ENCODE assay signal across 8 mouse cellular contexts in the genomic region with DNA sequence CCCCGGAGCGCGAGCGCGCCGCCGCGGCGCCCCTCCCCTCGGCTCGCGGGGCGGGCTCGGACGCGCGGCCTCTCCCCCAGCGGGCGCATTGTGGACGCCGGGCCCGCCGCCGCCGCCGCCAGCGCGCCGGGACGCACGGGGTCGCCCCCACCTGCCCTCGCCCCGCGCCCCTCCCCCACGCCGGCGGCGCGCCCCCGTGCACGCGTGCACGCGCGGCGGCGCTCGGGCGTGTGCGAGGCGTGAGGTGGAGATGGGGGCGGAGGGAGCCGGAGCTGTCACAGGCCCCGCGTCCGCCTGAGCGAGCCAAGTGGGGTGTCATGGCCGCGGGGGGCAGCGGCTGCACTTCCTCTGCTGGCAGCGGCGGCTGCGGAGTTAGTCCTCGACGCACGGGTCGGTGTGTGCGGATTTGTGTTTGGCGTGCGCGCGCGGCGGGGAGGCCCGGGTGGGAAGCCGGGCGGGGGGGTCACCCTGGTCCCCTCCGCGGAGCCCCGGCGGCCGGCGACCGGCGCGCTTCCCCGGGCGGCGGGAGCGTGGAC. TPM values are rescaled to one million over a fixed set of nuclear protein-coding genes. Genes with fewer than 3 reads are reported as not detected.
A peak's percentile ranks its signal among the peaks of the same experiment; 100 is the strongest.
DNase-seq lines count a peak whose midpoint lies in the region; ATAC-seq and TF ChIP-seq lines count a peak whose summit lies in the region.

No protein-coding gene starts in this region.

- WGBS in hindbrain, embryonic 11.5 days: under 1% methylated on average over 17 of the region's 91 CpGs
- under 1% methylated on average over 34 of the region's 91 CpGs for WGBS in lung, postnatal 0 days

- H3K27ac ChIP-seq in hindbrain, embryonic 11.5 days (ENCODE audit: low read depth, low read length): peak overlapping the region; percentile 99
- peak overlapping the region; percentile 96 for H3K27ac ChIP-seq in lung, postnatal 0 days (ENCODE audit: low read length)

- H3K9ac ChIP-seq in hindbrain, embryonic 11.5 days (ENCODE audit: low read depth, low read length): peak overlapping the region; percentile 92
- H3K9ac ChIP-seq in lung, postnatal 0 days (replicated peaks; ENCODE audit: low read depth): peak overlapping the region; percentile 82

- ATAC-seq in hindbrain, embryonic 11.5 days (ENCODE audit: low FRiP score): peak; percentile 82
- peak; percentile 85 for ATAC-seq in lung, postnatal 0 days

- H3K9me3 ChIP-seq in hindbrain, embryonic 11.5 days (ENCODE audit: control insufficient read depth, low read length): no peaks in the 10 kb centered on the region
- no peaks in the 10 kb centered on the region for H3K9me3 ChIP-seq in lung, postnatal 0 days (ENCODE audit: low read length)

- H3K4me2 ChIP-seq in hindbrain, embryonic 11.5 days (replicated peaks; ENCODE audit: low read depth, low read length): peak overlapping the region; percentile 73
- H3K4me2 ChIP-seq in lung, postnatal 0 days (replicated peaks; ENCODE audit: low read depth, low read length): peak overlapping the region; percentile 83

- H3K36me3 ChIP-seq in hindbrain, embryonic 11.5 days (ENCODE audit: control insufficient read depth, insufficient read depth, low read length): no peaks in the 10 kb centered on the region
- H3K36me3 ChIP-seq in lung, postnatal 0 days (ENCODE audit: insufficient read depth, low read length): no peaks in the 10 kb centered on the region

- peak overlapping the region; percentile 68 for H3K4me3 ChIP-seq in hindbrain, embryonic 11.5 days (ENCODE audit: low read depth, low read length)
- H3K4me3 ChIP-seq in lung, postnatal 0 days (ENCODE audit: low read depth, low read length): peak overlapping the region; percentile 88

- no peak for TF ChIP-seq CTCF in lung, postnatal 0 days (IDR thresholded peaks at IDR 0.05)

- TF ChIP-seq EP300 in lung, postnatal 0 days (IDR thresholded peaks at IDR 0.05): no peak

- H3K4me1 ChIP-seq in hindbrain, embryonic 11.5 days (replicated peaks; ENCODE audit: control insufficient read depth, insufficient read depth, low read length): no peaks in the 10 kb centered on the region; the same call in 1 of the 2 replicates
- no peaks in the 10 kb centered on the region for H3K4me1 ChIP-seq in lung, postnatal 0 days (ENCODE audit: insufficient read depth, low read depth, low read length)

- peak; percentile 84 for DNase-seq in Muller cell, postnatal 12 days (ENCODE audit: inconsistent ontology term)
- peak; percentile 73 for DNase-seq in cerebellum, adult 8-10 months
- DNase-seq in forelimb bud, embryonic 11.5 days (ENCODE audit: low read depth, low spot score): peak; percentile 46
- DNase-seq in hindbrain, embryonic 11.5 days (ENCODE audit: low spot score): peak; percentile 89
- DNase-seq in layer of hippocampus, postnatal 10 days (ENCODE audit: low spot score in 2 of 2): peak; percentile 72 to 76
- peak; percentile 91 for DNase-seq in lung, postnatal 0 days (ENCODE audit: low spot score)
- DNase-seq in ovary, postnatal 14 days (ENCODE audit: low spot score): peak; percentile 39
- DNase-seq in thymus, postnatal 36 days: peak; percentile 77 to 86

- H3K27me3 ChIP-seq in hindbrain, embryonic 11.5 days (ENCODE audit: control insufficient read depth, insufficient read depth, low read length): no peaks in the 10 kb centered on the region
- no peaks in the 10 kb centered on the region for H3K27me3 ChIP-seq in lung, postnatal 0 days (replicated peaks; ENCODE audit: insufficient read depth, low read length)

RNA-seq across cellular contexts. Expression of gene Lcor, which starts 0.5 kb away (rescaled TPM):
- 33.2 and 37.0 TPM in 2 replicates for polyA plus RNA-seq in hindbrain, embryonic 11.5 days (2014; fragmentation: Nextera tagmentation; extraction: Ambion mirVana)
- total RNA-seq in layer of hippocampus, postnatal 10 days (2021): 10 to 100 TPM; 17.0 to 18.1 TPM
- 10.8 and 13.3 TPM in 2 replicates for polyA plus RNA-seq in lung, postnatal 0 days (2015; fragmentation: Nextera tagmentation; extraction: Ambion mirVana)

Comparison
In these comparisons a context has a peak if more than half of its experiments do, and no peak if none do; other contexts are left out.
1. Peak in every context shown above with its lines: DNase-seq, ATAC-seq, H3K4me3 ChIP-seq and H3K27ac ChIP-seq.
2. DNase-seq: peak in every context shown above with its lines; median percentile 91 in lung, postnatal 0 days; 89 in hindbrain, embryonic 11.5 days; 84 in Muller cell, postnatal 12 days; 82 in thymus, postnatal 36 days; 74 in layer of hippocampus, postnatal 10 days; 73 in cerebellum, adult 8-10 months; 46 in forelimb bud, embryonic 11.5 days; 39 in ovary, postnatal 14 days.